Mouse (Mus musculus): ENCODE data around the gene Igfbp6.

DNA sequence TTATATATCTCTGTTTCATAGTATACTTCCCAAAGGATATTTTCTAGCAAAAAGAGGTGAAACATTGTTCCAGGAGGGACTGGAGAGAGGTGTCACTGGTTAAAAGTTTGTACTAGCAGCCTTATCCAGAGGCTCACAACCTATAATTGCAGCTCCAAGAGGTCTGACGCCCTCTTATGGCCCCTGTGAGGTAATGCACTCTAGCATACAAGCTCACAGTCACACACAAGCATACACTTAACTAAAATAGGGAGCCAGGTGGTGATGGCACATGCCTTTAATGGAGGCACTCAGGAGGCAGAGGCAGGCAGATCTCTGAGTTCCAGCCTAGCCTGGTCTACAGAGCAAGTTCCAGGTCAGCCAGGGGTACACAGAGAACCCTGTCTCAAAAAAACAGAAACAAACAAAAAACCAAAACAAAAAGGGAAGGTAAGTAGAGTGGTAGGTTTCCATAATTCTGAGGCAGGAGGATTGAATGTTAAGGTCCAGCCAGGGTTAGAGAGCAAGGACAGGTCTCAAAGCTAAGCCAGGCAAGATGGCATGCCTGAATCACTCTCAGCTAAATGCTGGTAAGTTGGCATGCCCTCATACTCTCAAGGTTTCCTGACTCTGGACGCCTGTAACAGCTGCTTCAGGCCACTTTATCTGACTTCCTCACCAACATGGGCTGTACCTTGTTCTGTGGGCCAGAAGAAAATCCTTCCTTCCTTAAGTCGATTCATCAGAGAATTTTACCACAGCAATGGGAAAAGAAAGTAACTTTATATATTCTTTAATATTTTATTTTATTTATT is 19.9 kb downstream of the Igfbp6 start:
- TF ChIP-seq POLR2A (IDR thresholded peaks at IDR 0.05; ENCODE audit: low read depth, low read length) (no peak), CTCF (IDR thresholded peaks at IDR 0.05; ENCODE audit: extremely low read depth, insufficient read depth, insufficient read length, insufficient replicate concordance) (no peak)
